Mouse (Mus musculus): ENCODE data around the gene 4930550C14Rik. TPM values are rescaled to one million over a fixed set of nuclear protein-coding genes. Genes with fewer than 3 reads are reported as not detected.

Gene 4930550C14Rik
- polyA plus RNA-seq, 1 experiment from 2014 or later: 0.44 TPM

GRCm38 (mm10) chr9:53381113-53381615 lies 21.0 kb upstream of the 4930550C14Rik start:
- Histone ChIP-seq H3K9ac (ENCODE audit: low read depth, low read length) (no peak overlapping the region), H3K9me3 (ENCODE audit: control insufficient read depth, low read length) (no peaks in the 10 kb centered on the region), H3K27ac (ENCODE audit: low read length) (no peak overlapping the region), H3K36me3 (ENCODE audit: control insufficient read depth, insufficient read depth, low read length) (no peaks in the 10 kb centered on the region), H3K4me3 (ENCODE audit: low read length) (no peak overlapping the region), H3K4me1 (ENCODE audit: control insufficient read depth, insufficient read depth, low read length) (peaks cover 21% of the 10 kb centered on the region), H3K27me3 (replicated peaks; ENCODE audit: control insufficient read depth, insufficient read depth, low read length) (no peaks in the 10 kb centered on the region), H3K4me2 (ENCODE audit: low read depth, low read length) (no peak overlapping the region)
- 85% methylated on average over 5 of the region's 5 CpGs for WGBS
- ATAC-seq: no peak

GRCm38 (mm10) chr9:53383951-53384866 lies 17.9 kb upstream of the 4930550C14Rik start, which contains the start of gene Kdelc2:
TSS of gene Kdelc2 (plus strand) at chr9:53384025.
- Histone ChIP-seq H3K27ac (ENCODE audit: low read length) (peak within 1 kb of the TSS; percentile 99), H3K9me3 (ENCODE audit: control insufficient read depth, low read length) (no peaks in the 10 kb centered on the region), H3K4me2 (ENCODE audit: low read depth, low read length) (peak within 1 kb of the TSS; percentile 81), H3K36me3 (ENCODE audit: control insufficient read depth, insufficient read depth, low read length) (no peaks in the 10 kb centered on the region), H3K27me3 (replicated peaks; ENCODE audit: control insufficient read depth, insufficient read depth, low read length) (no peaks in the 10 kb centered on the region), H3K4me1 (ENCODE audit: control insufficient read depth, insufficient read depth, low read length) (peaks cover 10% of the 10 kb centered on the region), H3K9ac (ENCODE audit: low read depth, low read length) (peak within 1 kb of the TSS; percentile 96), H3K4me3 (ENCODE audit: low read length) (peak within 1 kb of the TSS; percentile 83)
- peak; percentile 95 for ATAC-seq
- under 1% methylated on average over 75 of the region's 75 CpGs for WGBS

GRCm38 (mm10) chr9:53384873-53385272 lies 17.3 kb upstream of the 4930550C14Rik start:
- WGBS: 5% methylated on average over 8 of the region's 8 CpGs

GRCm38 (mm10) chr9:53387431-53387830 lies 14.7 kb upstream of the 4930550C14Rik start:
- peaks cover 11% of the 10 kb centered on the region for H3K4me1 ChIP-seq (ENCODE audit: control insufficient read depth, insufficient read depth, low read length)
- no peak overlapping the region for H3K4me3 ChIP-seq (ENCODE audit: low read length)
- 65% methylated on average over 2 of the region's 2 CpGs for WGBS
- H3K36me3 ChIP-seq (ENCODE audit: control insufficient read depth, insufficient read depth, low read length): peaks cover 3% of the 10 kb centered on the region
- H3K9ac ChIP-seq (ENCODE audit: low read depth, low read length): no peak overlapping the region
- no peaks in the 10 kb centered on the region for H3K27me3 ChIP-seq (replicated peaks; ENCODE audit: control insufficient read depth, insufficient read depth, low read length)
- H3K9me3 ChIP-seq (ENCODE audit: control insufficient read depth, low read length): no peaks in the 10 kb centered on the region
- ATAC-seq: no peak
- H3K27ac ChIP-seq (ENCODE audit: low read length): no peak overlapping the region
- no peak overlapping the region for H3K4me2 ChIP-seq (ENCODE audit: low read depth, low read length)

More at GRCm38 (mm10) chr9:53384873-53385272, 17.3 kb upstream of the 4930550C14Rik start:
- ATAC-seq: peak; percentile 61
- H3K4me1 ChIP-seq (ENCODE audit: control insufficient read depth, insufficient read depth, low read length): peaks cover 10% of the 10 kb centered on the region
- H3K27me3 ChIP-seq (replicated peaks; ENCODE audit: control insufficient read depth, insufficient read depth, low read length): no peaks in the 10 kb centered on the region
- H3K4me2 ChIP-seq (ENCODE audit: low read depth, low read length): peak overlapping the region; percentile 81
- peak overlapping the region; percentile 99 for H3K27ac ChIP-seq (ENCODE audit: low read length)
- H3K4me3 ChIP-seq (ENCODE audit: low read length): peak overlapping the region; percentile 83
- H3K9ac ChIP-seq (ENCODE audit: low read depth, low read length): peak overlapping the region; percentile 96
- no peaks in the 10 kb centered on the region for H3K36me3 ChIP-seq (ENCODE audit: control insufficient read depth, insufficient read depth, low read length)
- no peaks in the 10 kb centered on the region for H3K9me3 ChIP-seq (ENCODE audit: control insufficient read depth, low read length)

- Histone ChIP-seq H3K9ac (ENCODE audit: low read depth, low read length) (no peak overlapping the region), H3K27ac (ENCODE audit: low read length) (no peak overlapping the region), H3K4me3 (ENCODE audit: low read length) (no peak overlapping the region), H3K36me3 (ENCODE audit: control insufficient read depth, insufficient read depth, low read length) (peaks cover 3% of the 10 kb centered on the region), H3K4me2 (ENCODE audit: low read depth, low read length) (no peak overlapping the region), H3K27me3 (replicated peaks; ENCODE audit: control insufficient read depth, insufficient read depth, low read length) (no peaks in the 10 kb centered on the region), H3K4me1 (ENCODE audit: control insufficient read depth, insufficient read depth, low read length) (peaks cover 10% of the 10 kb centered on the region), H3K9me3 (ENCODE audit: control insufficient read depth, low read length) (no peaks in the 10 kb centered on the region)
- WGBS: 78% methylated on average over 3 of the region's 3 CpGs
- ATAC-seq: no peak
Measured at GRCm38 (mm10) chr9:53389109-53389508, 13.0 kb upstream of the 4930550C14Rik start.

GRCm38 (mm10) chr9:53390136-53390535 lies 12.0 kb upstream of the 4930550C14Rik start:
- H3K27ac ChIP-seq (ENCODE audit: low read length): no peak overlapping the region
- no peak overlapping the region for H3K4me3 ChIP-seq (ENCODE audit: low read length)
- no peak for ATAC-seq
- no peak overlapping the region for H3K4me2 ChIP-seq (ENCODE audit: low read depth, low read length)
- no peaks in the 10 kb centered on the region for H3K9me3 ChIP-seq (ENCODE audit: control insufficient read depth, low read length)
- 75% methylated on average over 7 of the region's 7 CpGs for WGBS
- H3K9ac ChIP-seq (ENCODE audit: low read depth, low read length): no peak overlapping the region
- peaks cover 3% of the 10 kb centered on the region for H3K36me3 ChIP-seq (ENCODE audit: control insufficient read depth, insufficient read depth, low read length)
- H3K27me3 ChIP-seq (replicated peaks; ENCODE audit: control insufficient read depth, insufficient read depth, low read length): no peaks in the 10 kb centered on the region
- H3K4me1 ChIP-seq (ENCODE audit: control insufficient read depth, insufficient read depth, low read length): peaks cover 7% of the 10 kb centered on the region

- H3K9ac ChIP-seq (ENCODE audit: low read depth, low read length): no peak overlapping the region
- no peaks in the 10 kb centered on the region for H3K9me3 ChIP-seq (ENCODE audit: control insufficient read depth, low read length)
- no peak overlapping the region for H3K4me2 ChIP-seq (ENCODE audit: low read depth, low read length)
- ATAC-seq: 0 out of 2 replicates have a peak, but pooled peaks have one; percentile 21
- no peak overlapping the region for H3K27ac ChIP-seq (ENCODE audit: low read length)
- no peaks in the 10 kb centered on the region for H3K27me3 ChIP-seq (replicated peaks; ENCODE audit: control insufficient read depth, insufficient read depth, low read length)
- WGBS: 82% methylated on average over 13 of the region's 13 CpGs
- H3K4me1 ChIP-seq (ENCODE audit: control insufficient read depth, insufficient read depth, low read length): peaks cover 8% of the 10 kb centered on the region
- no peak overlapping the region for H3K4me3 ChIP-seq (ENCODE audit: low read length)
- H3K36me3 ChIP-seq (ENCODE audit: control insufficient read depth, insufficient read depth, low read length): peaks cover 7% of the 10 kb centered on the region; the same call in 1 of the 2 replicates
Measured at GRCm38 (mm10) chr9:53397685-53398387, 4.3 kb upstream of the 4930550C14Rik start.

GRCm38 (mm10) chr9:53398388-53398700 lies 3.8 kb upstream of the 4930550C14Rik start:
- H3K27ac ChIP-seq (ENCODE audit: low read length): no peak overlapping the region
- WGBS: 15% methylated on average over 5 of the region's 5 CpGs
- H3K4me2 ChIP-seq (ENCODE audit: low read depth, low read length): no peak overlapping the region
- H3K27me3 ChIP-seq (replicated peaks; ENCODE audit: control insufficient read depth, insufficient read depth, low read length): no peaks in the 10 kb centered on the region
- H3K36me3 ChIP-seq (ENCODE audit: control insufficient read depth, insufficient read depth, low read length): peaks cover 7% of the 10 kb centered on the region; the same call in 1 of the 2 replicates
- no peaks in the 10 kb centered on the region for H3K9me3 ChIP-seq (ENCODE audit: control insufficient read depth, low read length)
- no peak for ATAC-seq
- H3K9ac ChIP-seq (ENCODE audit: low read depth, low read length): no peak overlapping the region
- H3K4me1 ChIP-seq (ENCODE audit: control insufficient read depth, insufficient read depth, low read length): peaks cover 8% of the 10 kb centered on the region
- H3K4me3 ChIP-seq (ENCODE audit: low read length): no peak overlapping the region

- Histone ChIP-seq H3K4me3 (ENCODE audit: low read length) (no peak overlapping the region), H3K4me1 (ENCODE audit: control insufficient read depth, insufficient read depth, low read length) (peaks cover 8% of the 10 kb centered on the region), H3K27ac (ENCODE audit: low read length) (no peak overlapping the region), H3K9ac (ENCODE audit: low read depth, low read length) (no peak overlapping the region), H3K4me2 (ENCODE audit: low read depth, low read length) (no peak overlapping the region), H3K36me3 (ENCODE audit: control insufficient read depth, insufficient read depth, low read length) (peaks cover 7% of the 10 kb centered on the region; the same call in 1 of the 2 replicates), H3K27me3 (replicated peaks; ENCODE audit: control insufficient read depth, insufficient read depth, low read length) (no peaks in the 10 kb centered on the region), H3K9me3 (ENCODE audit: control insufficient read depth, low read length) (no peaks in the 10 kb centered on the region)
- WGBS: 94% methylated on average over 8 of the region's 8 CpGs
- no peak for ATAC-seq
Measured at GRCm38 (mm10) chr9:53399537-53399936, 2.6 kb upstream of the 4930550C14Rik start.
